Mouse (Mus musculus) G1E (cell line): ENCODE measurements around the gene Tank.

ENCODE experiments used
- CTCF ChIP-seq: IDR thresholded peaks from 2 replicates; pipeline ENCODE4 v1.5.1; 2012; ENCODE audit warnings: low read depth, low read length, inconsistent platforms, mixed read lengths
- GATA1 ChIP-seq: IDR thresholded peaks from 2 replicates; pipeline ENCODE4 v1.6.1; 2012; ENCODE audit warnings: borderline replicate concordance, low read length, inconsistent platforms, mixed read lengths
- TAL1 ChIP-seq: conservative IDR thresholded peaks from 2 replicates; pipeline ENCODE4 v1.6.1; 2012; ENCODE audit warnings: low read depth, low read length, inconsistent platforms, mixed read lengths

DNA sequence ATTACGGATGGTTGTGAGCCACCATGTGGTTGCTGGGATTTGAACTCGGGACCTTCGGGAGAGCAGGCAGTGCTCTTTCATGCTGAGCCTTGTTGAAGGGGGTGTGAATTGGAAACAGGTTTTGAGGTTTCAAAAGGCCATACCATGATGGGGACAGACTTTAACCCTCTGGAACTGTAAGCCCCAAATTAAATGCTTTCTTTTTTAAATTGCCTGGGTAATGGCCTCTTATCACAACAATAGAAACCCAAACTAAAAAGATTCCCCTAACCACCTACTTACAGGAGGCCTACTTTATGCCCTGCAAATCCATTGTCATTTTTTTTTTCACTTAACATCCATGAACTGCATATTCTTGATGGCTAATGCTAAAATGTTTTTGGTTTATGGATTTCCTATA is 96.2 kb downstream of the Tank start:
- TF ChIP-seq CTCF (no peak), TAL1 (no peak), GATA1 (no peak)
